Mouse (Mus musculus) B cell, adult 2 months (primary cell): ENCODE data around the gene Nkx2-3.

Experiments
- DNase-seq, 2 experiments: peaks; one replicate each; pipeline ENCODE4 v3.0.0; 2022

Gene Nkx2-3

GRCm38 (mm10) chr19:43605666-43606551 lies 6.2 kb upstream of the Nkx2-3 start:
- DNase-seq, result no peak

GRCm38 (mm10) chr19:43606552-43607530 lies 5.3 kb upstream of the Nkx2-3 start:
- DNase-seq, result no peak

GRCm38 (mm10) chr19:43607842-43608680 lies 4.1 kb upstream of the Nkx2-3 start:
- no peak for DNase-seq

GRCm38 (mm10) chr19:43608711-43609457 lies 3.2 kb upstream of the Nkx2-3 start:
- DNase-seq, result no peak

GRCm38 (mm10) chr19:43609458-43610330 lies 2.4 kb upstream of the Nkx2-3 start:
- peak in 1 of 2 experiments; percentile 32 for DNase-seq

GRCm38 (mm10) chr19:43610341-43610848 lies 1.7 kb upstream of the Nkx2-3 start:
- DNase-seq, result peak in 1 of 2 experiments; percentile 35

GRCm38 (mm10) chr19:43611110-43611509 lies 1.0 kb upstream of the Nkx2-3 start:
- peak in 1 of 2 experiments; percentile 34 for DNase-seq

GRCm38 (mm10) chr19:43611561-43611960 lies 564 bp upstream of the Nkx2-3 start:
- DNase-seq, result peak in 1 of 2 experiments; percentile 22

- DNase-seq, result peak; percentile 49 to 52
Measured at GRCm38 (mm10) chr19:43612501-43612971, 411 bp downstream of the Nkx2-3 start.

GRCm38 (mm10) chr19:43613293-43614130 lies 1.4 kb downstream of the Nkx2-3 start:
- peak in 1 of 2 experiments; percentile 29 for DNase-seq

- peak; percentile 52 to 65 for DNase-seq
Measured at GRCm38 (mm10) chr19:43614341-43615073, 2.4 kb downstream of the Nkx2-3 start.

GRCm38 (mm10) chr19:43615074-43615445 lies 2.9 kb downstream of the Nkx2-3 start:
- DNase-seq, result no peak

- peak in 1 of 2 experiments; percentile 40 for DNase-seq
Measured at GRCm38 (mm10) chr19:43615571-43616414, 3.7 kb downstream of the Nkx2-3 start.

GRCm38 (mm10) chr19:43616415-43616861 lies 4.3 kb downstream of the Nkx2-3 start:
- DNase-seq, result peak in 1 of 2 experiments; percentile 27

GRCm38 (mm10) chr19:43616889-43617288 lies 4.8 kb downstream of the Nkx2-3 start:
- DNase-seq, result no peak

GRCm38 (mm10) chr19:43617761-43618349 lies 5.7 kb downstream of the Nkx2-3 start:
- DNase-seq, result no peak

GRCm38 (mm10) chr19:43618505-43619030 lies 6.4 kb downstream of the Nkx2-3 start:
- DNase-seq, result no peak
